Mouse (Mus musculus): ENCODE measurements around the gene Ap5z1. TPM values are rescaled to one million over a fixed set of nuclear protein-coding genes. Genes with fewer than 3 reads are reported as not detected.

Gene Ap5z1
- polyA plus RNA-seq, 1 experiment from 2014 or later = 17.3 TPM

DNA sequence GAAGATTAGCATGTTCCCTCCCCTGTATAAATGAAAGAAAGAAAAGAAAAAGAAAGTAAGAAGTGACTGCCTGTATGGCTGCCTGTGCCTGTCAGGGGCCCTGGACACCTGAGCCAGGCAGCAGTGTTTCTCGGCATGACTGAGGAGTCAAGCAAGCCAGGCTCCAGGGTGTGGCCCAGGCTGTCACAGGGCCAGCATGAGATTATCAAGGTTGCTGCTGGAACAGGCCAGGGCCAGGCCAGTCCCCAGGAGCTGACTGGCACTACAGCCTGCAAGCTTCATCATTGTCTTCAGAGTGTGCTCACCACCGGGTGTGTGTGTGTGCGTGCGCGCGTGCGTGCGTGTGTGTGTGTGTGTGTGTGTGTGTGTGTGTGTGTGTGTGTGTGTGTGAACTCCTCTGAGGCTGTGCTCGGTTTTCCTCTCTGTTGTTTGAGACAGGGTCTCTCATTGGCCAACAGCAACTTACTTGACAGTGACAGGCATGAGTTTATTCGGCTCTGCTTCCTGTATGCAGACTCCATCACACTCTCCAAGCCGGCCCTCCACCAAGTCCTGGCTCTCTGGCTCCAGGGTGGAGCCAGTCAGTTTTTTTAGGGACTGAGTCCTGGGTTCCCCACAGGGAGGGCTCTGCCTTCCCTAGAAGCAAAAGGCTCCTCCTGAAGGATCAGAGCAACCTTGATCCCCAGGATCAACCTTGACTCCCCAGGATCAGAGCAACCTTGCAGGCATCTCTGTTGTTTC, 18.8 kb upstream of the Ap5z1 start:
- 53% methylated on average over 11 of the region's 11 CpGs for WGBS
- H3K4me1 ChIP-seq (ENCODE audit: control insufficient read depth, insufficient read depth, low read length) = peaks cover 55% of the 10 kb centered on the region
- H3K27ac ChIP-seq (ENCODE audit: low read length) = peak overlapping the region; percentile 69

DNA sequence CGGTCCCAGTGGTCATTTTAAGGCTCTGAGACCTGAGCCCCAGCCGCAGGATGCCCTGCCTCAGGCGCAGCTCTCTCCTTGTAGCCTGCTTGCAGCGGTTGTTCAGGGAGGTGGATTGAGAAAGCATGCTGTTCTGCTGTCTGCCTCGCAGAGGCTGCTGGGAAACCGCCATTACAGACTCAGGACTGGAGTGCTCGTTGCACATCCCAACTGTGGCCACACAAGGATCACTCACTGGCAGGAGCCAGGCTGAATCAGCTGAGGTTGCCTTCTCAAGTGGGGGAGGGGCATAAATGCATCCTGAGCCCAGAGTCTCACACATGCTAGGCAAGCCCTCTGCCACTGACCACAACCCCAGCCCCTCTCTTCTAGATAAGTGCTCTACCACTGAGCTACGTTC, 18.0 kb upstream of the Ap5z1 start:
- H3K9ac ChIP-seq (ENCODE audit: low read depth, low read length) = peak overlapping the region; percentile 20; the same call in 1 of the 2 replicates
- WGBS = 59% methylated on average over 8 of the region's 8 CpGs
- ATAC-seq = no peak
- H3K4me1 ChIP-seq (ENCODE audit: control insufficient read depth, insufficient read depth, low read length) = peaks cover 52% of the 10 kb centered on the region
- H3K27ac ChIP-seq (ENCODE audit: low read length) = peak overlapping the region; percentile 14; the same call in 1 of the 2 replicates
- H3K4me3 ChIP-seq (ENCODE audit: low read length) = no peak overlapping the region
- H3K27me3 ChIP-seq (replicated peaks; ENCODE audit: control insufficient read depth, insufficient read depth, low read length) = no peaks in the 10 kb centered on the region
- H3K4me2 ChIP-seq (ENCODE audit: low read depth, low read length) = no peak overlapping the region
- no peaks in the 10 kb centered on the region for H3K9me3 ChIP-seq (ENCODE audit: control insufficient read depth, low read length)
- peaks cover 10% of the 10 kb centered on the region for H3K36me3 ChIP-seq (ENCODE audit: control insufficient read depth, insufficient read depth, low read length)

More for the DNA sequence above, 18.8 kb upstream of the Ap5z1 start:
- H3K36me3 ChIP-seq (ENCODE audit: control insufficient read depth, insufficient read depth, low read length) = peaks cover 3% of the 10 kb centered on the region
- no peaks in the 10 kb centered on the region for H3K27me3 ChIP-seq (replicated peaks; ENCODE audit: control insufficient read depth, insufficient read depth, low read length)
- H3K4me2 ChIP-seq (ENCODE audit: low read depth, low read length) = no peak overlapping the region
- no peaks in the 10 kb centered on the region for H3K9me3 ChIP-seq (ENCODE audit: control insufficient read depth, low read length)
- H3K4me3 ChIP-seq (ENCODE audit: low read length) = no peak overlapping the region
- peak overlapping the region; percentile 20 for H3K9ac ChIP-seq (ENCODE audit: low read depth, low read length)
- ATAC-seq = peak; percentile 56

DNA sequence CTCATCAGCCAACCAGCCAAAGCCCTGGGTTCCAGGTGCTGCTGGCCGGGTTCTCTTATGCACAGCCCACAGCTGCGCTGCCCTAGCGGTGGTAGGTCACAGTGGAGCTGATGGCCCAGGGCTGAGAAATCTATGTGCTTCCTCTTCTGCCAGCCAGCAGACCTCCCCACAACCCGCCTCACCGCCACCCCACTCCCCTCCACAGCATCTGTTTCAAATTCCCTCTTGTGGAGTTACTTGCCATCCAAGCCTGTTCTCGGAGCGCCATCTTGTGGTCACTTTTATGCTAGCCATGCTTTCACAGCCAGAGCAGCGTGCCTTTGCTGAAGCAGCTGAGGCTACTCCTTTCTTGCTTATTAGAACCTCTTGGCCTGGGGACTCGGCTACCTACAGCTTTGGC, 15.7 kb upstream of the Ap5z1 start:
- Histone ChIP-seq H3K4me1 (ENCODE audit: control insufficient read depth, insufficient read depth, low read length) (peaks cover 32% of the 10 kb centered on the region), H3K27ac (ENCODE audit: low read length) (no peak overlapping the region), H3K9ac (ENCODE audit: low read depth, low read length) (no peak overlapping the region), H3K4me2 (ENCODE audit: low read depth, low read length) (no peak overlapping the region), H3K36me3 (ENCODE audit: control insufficient read depth, insufficient read depth, low read length) (peaks cover 18% of the 10 kb centered on the region), H3K27me3 (replicated peaks; ENCODE audit: control insufficient read depth, insufficient read depth, low read length) (no peaks in the 10 kb centered on the region), H3K4me3 (ENCODE audit: low read length) (no peak overlapping the region), H3K9me3 (ENCODE audit: control insufficient read depth, low read length) (no peaks in the 10 kb centered on the region)
- WGBS = 13% methylated on average over 9 of the region's 9 CpGs
- peak; percentile 31 for ATAC-seq

DNA sequence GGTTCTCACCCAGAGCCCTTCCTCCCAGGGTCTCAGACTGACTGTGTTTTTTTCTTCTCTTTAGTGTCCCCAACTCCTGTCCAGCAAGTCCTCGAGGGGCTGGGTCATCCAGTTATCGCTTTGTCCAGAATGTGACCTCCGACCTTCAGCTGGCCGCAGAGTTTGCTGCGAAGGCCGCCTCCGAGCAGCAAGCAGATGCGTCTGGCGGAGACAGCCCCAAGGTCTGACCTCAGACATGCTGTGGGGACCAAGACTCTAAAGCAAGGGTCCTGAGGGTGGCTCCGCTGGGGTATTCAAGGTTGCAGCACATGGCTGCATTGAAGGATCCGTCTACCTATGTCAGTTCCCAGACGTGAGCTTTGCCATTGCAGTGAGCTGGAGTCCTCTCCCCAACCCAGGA, 15.1 kb upstream of the Ap5z1 start:
- Histone ChIP-seq H3K4me3 (ENCODE audit: low read length) (no peak overlapping the region), H3K4me2 (ENCODE audit: low read depth, low read length) (no peak overlapping the region), H3K36me3 (ENCODE audit: control insufficient read depth, insufficient read depth, low read length) (peaks cover 21% of the 10 kb centered on the region), H3K27me3 (replicated peaks; ENCODE audit: control insufficient read depth, insufficient read depth, low read length) (no peaks in the 10 kb centered on the region), H3K27ac (ENCODE audit: low read length) (no peak overlapping the region), H3K9me3 (ENCODE audit: control insufficient read depth, low read length) (no peaks in the 10 kb centered on the region), H3K4me1 (ENCODE audit: control insufficient read depth, insufficient read depth, low read length) (peaks cover 28% of the 10 kb centered on the region), H3K9ac (ENCODE audit: low read depth, low read length) (no peak overlapping the region)
- no peak for ATAC-seq
- 63% methylated on average over 12 of the region's 12 CpGs for WGBS

DNA sequence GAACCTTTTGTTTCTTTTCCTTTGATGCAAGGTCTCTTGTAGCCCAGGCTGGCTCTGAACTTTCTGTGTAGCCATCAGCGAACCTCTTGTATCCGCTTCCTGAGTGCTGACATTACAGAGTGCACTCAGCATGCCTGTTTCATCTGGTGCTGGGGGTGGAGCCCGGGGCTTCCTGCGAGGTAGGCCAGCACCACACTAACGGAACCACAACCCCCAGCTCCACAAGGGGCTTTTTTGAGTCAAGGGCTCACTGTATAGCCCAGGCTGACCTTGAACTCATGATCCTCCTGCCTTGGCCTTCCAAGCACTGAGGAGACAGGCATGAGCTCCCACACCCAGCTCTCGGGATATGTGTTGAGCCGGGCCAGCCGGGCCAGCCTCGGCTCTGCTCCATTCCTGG, 12.9 kb upstream of the Ap5z1 start:
- ATAC-seq = no peak
- no peak overlapping the region for H3K9ac ChIP-seq (ENCODE audit: low read depth, low read length)

DNA sequence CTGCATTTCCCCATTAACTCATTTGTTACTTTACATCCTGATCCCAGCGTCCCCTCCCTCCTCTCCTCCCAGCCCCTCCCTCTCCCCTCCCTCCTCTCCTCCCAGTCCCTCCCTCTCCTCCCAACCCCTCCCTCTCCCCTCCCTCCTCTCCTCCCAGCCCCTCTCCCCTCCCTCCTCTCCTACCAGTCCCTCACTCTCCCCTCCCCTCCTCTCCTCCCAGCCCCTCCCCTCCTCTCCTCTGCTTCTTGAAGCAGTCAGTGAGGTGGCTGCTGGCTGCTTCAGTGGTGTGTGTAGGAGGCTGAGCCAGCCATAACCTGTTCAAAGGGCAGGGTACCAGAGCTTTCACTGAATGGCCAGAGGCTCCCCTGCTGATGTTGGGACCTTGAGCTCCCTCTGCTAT, 12.0 kb upstream of the Ap5z1 start:
- no peak overlapping the region for H3K9ac ChIP-seq (ENCODE audit: low read depth, low read length)
- H3K27ac ChIP-seq (ENCODE audit: low read length) = no peak overlapping the region
- no peaks in the 10 kb centered on the region for H3K9me3 ChIP-seq (ENCODE audit: control insufficient read depth, low read length)
- 23% methylated on average over 1 of the region's 1 CpGs for WGBS
- no peaks in the 10 kb centered on the region for H3K27me3 ChIP-seq (replicated peaks; ENCODE audit: control insufficient read depth, insufficient read depth, low read length)
- ATAC-seq = peak; percentile 24; the same call in 1 of the 2 replicates
- peaks cover 27% of the 10 kb centered on the region for H3K36me3 ChIP-seq (ENCODE audit: control insufficient read depth, insufficient read depth, low read length)
- H3K4me2 ChIP-seq (ENCODE audit: low read depth, low read length) = no peak overlapping the region
- peaks cover 5% of the 10 kb centered on the region for H3K4me1 ChIP-seq (ENCODE audit: control insufficient read depth, insufficient read depth, low read length)
- no peak overlapping the region for H3K4me3 ChIP-seq (ENCODE audit: low read length)

More for the DNA sequence above, 12.9 kb upstream of the Ap5z1 start:
- H3K36me3 ChIP-seq (ENCODE audit: control insufficient read depth, insufficient read depth, low read length) = peaks cover 27% of the 10 kb centered on the region
- no peaks in the 10 kb centered on the region for H3K9me3 ChIP-seq (ENCODE audit: control insufficient read depth, low read length)
- H3K4me1 ChIP-seq (ENCODE audit: control insufficient read depth, insufficient read depth, low read length) = peaks cover 6% of the 10 kb centered on the region
- H3K27me3 ChIP-seq (replicated peaks; ENCODE audit: control insufficient read depth, insufficient read depth, low read length) = no peaks in the 10 kb centered on the region
- 91% methylated on average over 9 of the region's 9 CpGs for WGBS
- no peak overlapping the region for H3K27ac ChIP-seq (ENCODE audit: low read length)
- H3K4me2 ChIP-seq (ENCODE audit: low read depth, low read length) = no peak overlapping the region
- H3K4me3 ChIP-seq (ENCODE audit: low read length) = no peak overlapping the region

DNA sequence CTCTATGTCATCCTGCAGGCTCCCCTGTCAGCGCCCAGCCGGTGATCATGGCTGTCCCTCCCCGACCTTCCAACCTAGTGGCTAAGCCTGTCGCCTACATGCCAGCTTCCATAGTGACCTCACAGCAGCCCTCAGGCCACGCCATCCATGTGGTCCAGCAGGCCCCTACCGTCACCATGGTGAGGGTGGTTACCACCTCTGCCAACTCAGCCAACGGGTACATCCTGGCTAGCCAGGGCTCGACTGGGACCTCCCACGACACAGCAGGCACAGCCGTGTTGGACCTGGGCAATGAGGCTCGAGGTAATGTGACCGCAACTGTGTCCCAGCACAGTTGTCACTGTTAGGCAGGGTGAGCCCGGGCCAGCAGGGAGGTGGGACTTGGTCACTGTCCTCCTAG, 10.0 kb upstream of the Ap5z1 start:
- peaks cover 31% of the 10 kb centered on the region for H3K36me3 ChIP-seq (ENCODE audit: control insufficient read depth, insufficient read depth, low read length)

DNA sequence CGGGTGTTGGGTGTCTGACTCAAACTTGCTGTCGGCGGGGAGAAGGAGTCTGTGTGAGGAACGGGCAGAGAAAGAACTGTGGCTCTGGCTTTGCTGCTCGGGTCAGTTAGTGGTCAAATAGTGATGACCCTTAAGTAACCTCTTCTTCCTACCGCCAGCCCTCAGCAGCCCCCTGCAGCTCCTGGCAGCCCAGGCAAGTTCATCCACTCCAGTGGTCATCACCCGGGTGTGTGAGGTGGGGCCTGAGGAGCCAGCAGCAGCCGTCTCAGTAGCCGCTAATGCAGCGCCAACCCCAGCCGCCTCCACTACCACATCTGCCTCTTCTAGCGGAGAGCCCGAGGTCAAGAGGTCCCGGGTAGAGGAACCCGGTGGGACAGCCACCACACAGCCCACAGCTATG, 7.4 kb upstream of the Ap5z1 start:
- H3K27me3 ChIP-seq (replicated peaks; ENCODE audit: control insufficient read depth, insufficient read depth, low read length) = no peaks in the 10 kb centered on the region

More for the DNA sequence above, 10.0 kb upstream of the Ap5z1 start:
- 94% methylated on average over 13 of the region's 13 CpGs for WGBS
- Histone ChIP-seq H3K4me3 (ENCODE audit: low read length) (no peak overlapping the region), H3K27ac (ENCODE audit: low read length) (no peak overlapping the region), H3K4me2 (ENCODE audit: low read depth, low read length) (no peak overlapping the region), H3K27me3 (replicated peaks; ENCODE audit: control insufficient read depth, insufficient read depth, low read length) (no peaks in the 10 kb centered on the region), H3K9me3 (ENCODE audit: control insufficient read depth, low read length) (no peaks in the 10 kb centered on the region), H3K9ac (ENCODE audit: low read depth, low read length) (no peak overlapping the region), H3K4me1 (ENCODE audit: control insufficient read depth, insufficient read depth, low read length) (peaks cover 2% of the 10 kb centered on the region; the same call in 1 of the 2 replicates)
- no peak for ATAC-seq

DNA sequence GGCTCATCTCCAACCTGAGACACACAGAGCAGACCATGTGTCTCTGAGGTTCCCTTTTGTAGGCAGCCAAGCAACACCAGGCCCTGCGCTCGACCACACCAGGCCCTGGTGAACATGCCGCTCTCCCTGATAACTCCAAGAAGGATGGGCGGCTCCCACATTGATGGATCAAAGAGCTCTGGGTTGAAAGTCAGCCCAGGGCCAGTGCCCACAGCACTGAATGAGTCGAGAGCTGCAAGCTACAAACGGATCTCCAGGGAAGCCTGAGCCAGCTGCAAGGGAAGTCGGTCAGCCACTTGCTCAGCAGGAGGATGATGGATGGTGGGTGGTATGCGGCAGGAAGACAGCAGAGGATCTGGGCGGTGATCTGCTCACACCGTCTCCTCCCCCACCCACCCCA, 6.4 kb upstream of the Ap5z1 start:
- Histone ChIP-seq H3K4me3 (ENCODE audit: low read length) (no peak overlapping the region), H3K4me1 (ENCODE audit: control insufficient read depth, insufficient read depth, low read length) (peaks cover 13% of the 10 kb centered on the region), H3K27ac (ENCODE audit: low read length) (peak overlapping the region; percentile 46), H3K9me3 (ENCODE audit: control insufficient read depth, low read length) (no peaks in the 10 kb centered on the region), H3K4me2 (ENCODE audit: low read depth, low read length) (no peak overlapping the region), H3K36me3 (ENCODE audit: control insufficient read depth, insufficient read depth, low read length) (peaks cover 21% of the 10 kb centered on the region), H3K9ac (ENCODE audit: low read depth, low read length) (no peak overlapping the region), H3K27me3 (replicated peaks; ENCODE audit: control insufficient read depth, insufficient read depth, low read length) (no peaks in the 10 kb centered on the region)
- no peak for ATAC-seq
- WGBS = 50% methylated on average over 10 of the region's 10 CpGs

More for the DNA sequence above, 7.4 kb upstream of the Ap5z1 start:
- H3K4me3 ChIP-seq (ENCODE audit: low read length) = no peak overlapping the region
- H3K4me2 ChIP-seq (ENCODE audit: low read depth, low read length) = no peak overlapping the region
- H3K9me3 ChIP-seq (ENCODE audit: control insufficient read depth, low read length) = no peaks in the 10 kb centered on the region
- H3K27ac ChIP-seq (ENCODE audit: low read length) = no peak overlapping the region
- peaks cover 13% of the 10 kb centered on the region for H3K4me1 ChIP-seq (ENCODE audit: control insufficient read depth, insufficient read depth, low read length)
- WGBS = 68% methylated on average over 15 of the region's 15 CpGs
- peaks cover 18% of the 10 kb centered on the region for H3K36me3 ChIP-seq (ENCODE audit: control insufficient read depth, insufficient read depth, low read length)
- ATAC-seq = no peak
- H3K9ac ChIP-seq (ENCODE audit: low read depth, low read length) = 0 out of 2 replicates have a peak overlapping the region, but pooled peaks have one; percentile 14
